Comparison of ENCODE assay signal across 8 mouse cellular contexts in genomic region chr11:57801766-57802510, GRCm38 (mm10). TPM values are rescaled to one million over a fixed set of nuclear protein-coding genes. Genes with fewer than 3 reads are reported as not detected.
A peak's percentile ranks its signal among the peaks of the same experiment; 100 is the strongest.
DNase-seq lines count a peak whose midpoint lies in the region; ATAC-seq lines count a peak whose summit lies in the region.

No protein-coding gene starts in this region.

- peak; percentile 65 for DNase-seq in A20 (ENCODE audit: low read depth, low spot score)
- peak; percentile 81 for DNase-seq in adrenal gland, adult 2 months
- peak; percentile 73 for DNase-seq in ovary, postnatal 36 days (ENCODE audit: low spot score)
- peak; percentile 69 for DNase-seq in urinary bladder, postnatal 14 days (ENCODE audit: low spot score)

- peak overlapping the region; percentile 93 for H3K9ac ChIP-seq in embryonic facial prominence, embryonic 13.5 days
- H3K9ac ChIP-seq in heart, embryonic 13.5 days, result peak overlapping the region; percentile 96
- peak overlapping the region; percentile 89 for H3K9ac ChIP-seq in kidney, embryonic 16.5 days (replicated peaks; ENCODE audit: low read length)
- H3K9ac ChIP-seq in lung, embryonic 15.5 days, result peak overlapping the region; percentile 83

- peak overlapping the region; percentile 51 for H3K27ac ChIP-seq in embryonic facial prominence, embryonic 13.5 days
- H3K27ac ChIP-seq in heart, embryonic 13.5 days (replicated peaks), result peak overlapping the region; percentile 85
- 0 out of 2 replicates have a peak overlapping the region, but pooled peaks have one; percentile 45 for H3K27ac ChIP-seq in kidney, embryonic 16.5 days (ENCODE audit: low read length)
- peak overlapping the region; percentile 67 for H3K27ac ChIP-seq in lung, embryonic 15.5 days

- H3K27me3 ChIP-seq in embryonic facial prominence, embryonic 13.5 days, result no peaks in the 10 kb centered on the region
- H3K27me3 ChIP-seq in heart, embryonic 13.5 days (replicated peaks), result no peaks in the 10 kb centered on the region
- no peaks in the 10 kb centered on the region for H3K27me3 ChIP-seq in kidney, embryonic 16.5 days (ENCODE audit: insufficient read depth, low read length)
- no peaks in the 10 kb centered on the region for H3K27me3 ChIP-seq in lung, embryonic 15.5 days

- H3K4me2 ChIP-seq in embryonic facial prominence, embryonic 13.5 days, result peak overlapping the region; percentile 93
- H3K4me2 ChIP-seq in heart, embryonic 13.5 days, result peak overlapping the region; percentile 99
- peak overlapping the region; percentile 96 for H3K4me2 ChIP-seq in kidney, embryonic 16.5 days (replicated peaks; ENCODE audit: low read depth, low read length)
- peak overlapping the region; percentile 94 for H3K4me2 ChIP-seq in lung, embryonic 15.5 days

- peaks cover 13% of the 10 kb centered on the region for H3K36me3 ChIP-seq in embryonic facial prominence, embryonic 13.5 days
- H3K36me3 ChIP-seq in heart, embryonic 13.5 days, result peaks cover 10% of the 10 kb centered on the region
- H3K36me3 ChIP-seq in kidney, embryonic 16.5 days (ENCODE audit: insufficient read depth, low read length), result no peaks in the 10 kb centered on the region
- H3K36me3 ChIP-seq in lung, embryonic 15.5 days, result no peaks in the 10 kb centered on the region; the same call in 1 of the 2 replicates

- under 1% methylated on average over 64 of the region's 85 CpGs for WGBS in embryonic facial prominence, embryonic 13.5 days
- WGBS in heart, embryonic 13.5 days, result under 1% methylated on average over 64 of the region's 85 CpGs
- WGBS in kidney, embryonic 16.5 days, result under 1% methylated on average over 84 of the region's 85 CpGs
- 2% methylated on average over 48 of the region's 85 CpGs for WGBS in lung, embryonic 15.5 days

- peak overlapping the region; percentile 93 for H3K4me3 ChIP-seq in embryonic facial prominence, embryonic 13.5 days
- H3K4me3 ChIP-seq in heart, embryonic 13.5 days, result peak overlapping the region; percentile 74
- H3K4me3 ChIP-seq in kidney, embryonic 16.5 days (ENCODE audit: low read length), result peak overlapping the region; percentile 86
- peak overlapping the region; percentile 98 for H3K4me3 ChIP-seq in lung, embryonic 15.5 days

- peak; percentile 68 for ATAC-seq in embryonic facial prominence, embryonic 13.5 days (ENCODE audit: insufficient number of reproducible peaks, insufficient read depth, low FRiP score, low TSS enrichment, low read depth)
- peak; percentile 40 for ATAC-seq in heart, embryonic 13.5 days (ENCODE audit: extremely low read depth, insufficient number of reproducible peaks, low FRiP score, low TSS enrichment)
- peak; percentile 82 for ATAC-seq in kidney, embryonic 16.5 days (ENCODE audit: low FRiP score, low TSS enrichment)
- ATAC-seq in lung, embryonic 15.5 days (ENCODE audit: borderline replicate concordance, extremely low read depth, low FRiP score, low TSS enrichment), result peak; percentile 63

- no peaks in the 10 kb centered on the region for H3K9me3 ChIP-seq in embryonic facial prominence, embryonic 13.5 days
- no peaks in the 10 kb centered on the region for H3K9me3 ChIP-seq in heart, embryonic 13.5 days
- H3K9me3 ChIP-seq in kidney, embryonic 16.5 days (ENCODE audit: low read length), result no peaks in the 10 kb centered on the region
- H3K9me3 ChIP-seq in lung, embryonic 15.5 days, result no peaks in the 10 kb centered on the region

- peaks cover 26% of the 10 kb centered on the region for H3K4me1 ChIP-seq in embryonic facial prominence, embryonic 13.5 days
- peaks cover 28% of the 10 kb centered on the region for H3K4me1 ChIP-seq in heart, embryonic 13.5 days
- peaks cover 22% of the 10 kb centered on the region for H3K4me1 ChIP-seq in kidney, embryonic 16.5 days (ENCODE audit: insufficient read depth, low read length)
- H3K4me1 ChIP-seq in lung, embryonic 15.5 days, result peaks cover 29% of the 10 kb centered on the region

RNA-seq across cellular contexts. Expression of gene Sap30l, which starts 0.5 kb away (rescaled TPM):
- total RNA-seq in adrenal gland, adult 2 months (2021), result 10 to 100 TPM; 55.8 to 55.9 TPM
- 77.8 and 86.8 TPM in 2 replicates for polyA plus RNA-seq in adrenal gland, adult 2 months (2012; rRNA removed)
- polyA plus RNA-seq in embryonic facial prominence, embryonic 13.5 days (2015; fragmentation: Nextera tagmentation; extraction: Ambion mirVana), result 10.5 and 10.9 TPM in 2 replicates
- 6.9 and 7.1 TPM in 2 replicates for polyA plus RNA-seq in heart, embryonic 13.5 days (2015; fragmentation: Nextera tagmentation; extraction: Ambion mirVana)
- polyA plus RNA-seq in kidney, embryonic 16.5 days (2015; fragmentation: Nextera tagmentation; extraction: Ambion mirVana), result 6.1 and 7.1 TPM in 2 replicates
- polyA plus RNA-seq in lung, embryonic 15.5 days (2015; fragmentation: Nextera tagmentation; extraction: Ambion mirVana), result 10.4 and 11.6 TPM in 2 replicates

RNA-seq across cellular contexts. Expression of gene Hand1, which starts 30.7 kb away (rescaled TPM):
- 10 to 100 TPM in 1 of 2 experiments, 1 to 10 TPM in 1; 7.7 to 18.8 TPM for total RNA-seq in adrenal gland, adult 2 months (2021)
- 23.8 and 35.6 TPM in 2 replicates for polyA plus RNA-seq in adrenal gland, adult 2 months (2012; rRNA removed)
- polyA plus RNA-seq in embryonic facial prominence, embryonic 13.5 days (2015; fragmentation: Nextera tagmentation; extraction: Ambion mirVana), result 1.3 and 5.1 TPM in 2 replicates
- polyA plus RNA-seq in heart, embryonic 13.5 days (2015; fragmentation: Nextera tagmentation; extraction: Ambion mirVana), result 19.7 and 24.3 TPM in 2 replicates
- polyA plus RNA-seq in kidney, embryonic 16.5 days (2015; fragmentation: Nextera tagmentation; extraction: Ambion mirVana), result 0.97 and 1.8 TPM in 2 replicates
- 0.36 TPM in 2 replicates for polyA plus RNA-seq in lung, embryonic 15.5 days (2015; fragmentation: Nextera tagmentation; extraction: Ambion mirVana)

Comparison
In these comparisons a context has a peak if more than half of its experiments do, and no peak if none do; other contexts are left out.
1. Peak in every context shown above with its lines: DNase-seq, ATAC-seq, H3K4me3 ChIP-seq and H3K27ac ChIP-seq.